Mouse (Mus musculus): ENCODE measurements at regions not wholly inside any gene's neighbourhood (a gene's known extent, or its start where the extent isn't known, plus 50 kb on each side); places are given as distances from the start of the nearest gene placed in this dataset.
"Not testable (repeated sequence)": the region's sequence is repeated elsewhere in the genome, so short reads cannot be mapped to it uniquely, and the experiment has no call there.

GRCm38 (mm10) chr15:19980625-19981024 is 468.4 kb upstream of the Cdh12 start:
- DNase-seq (ENCODE audit: low spot score) = not testable (repeated sequence)

- not testable (repeated sequence) for DNase-seq (ENCODE audit: low spot score)
Observed at GRCm38 (mm10) chr15:19985001-19985400, 464.1 kb upstream of the Cdh12 start.

- DNase-seq (ENCODE audit: low spot score) = no peak
Observed at GRCm38 (mm10) chr15:20031772-20032171, 417.3 kb upstream of the Cdh12 start.

- no peak for DNase-seq (ENCODE audit: low spot score)
Observed at GRCm38 (mm10) chr15:20034382-20034781, 414.7 kb upstream of the Cdh12 start.

GRCm38 (mm10) chr15:20038550-20039435 is 410.3 kb upstream of the Cdh12 start:
- DNase-seq (ENCODE audit: low spot score) = no peak

- no peak for DNase-seq (ENCODE audit: low spot score)
Observed at GRCm38 (mm10) chr15:20040041-20040440, 409.0 kb upstream of the Cdh12 start.

GRCm38 (mm10) chr15:20084958-20085357 is 364.1 kb upstream of the Cdh12 start:
- DNase-seq (ENCODE audit: low spot score) = no peak

- no peak for DNase-seq (ENCODE audit: low spot score)
Observed at GRCm38 (mm10) chr15:20089780-20090179, 359.3 kb upstream of the Cdh12 start.

GRCm38 (mm10) chr15:20090522-20090921 is 358.5 kb upstream of the Cdh12 start:
- DNase-seq (ENCODE audit: low spot score) = no peak

GRCm38 (mm10) chr15:20095764-20096163 is 353.3 kb upstream of the Cdh12 start:
- DNase-seq (ENCODE audit: low spot score) = no peak

- no peak for DNase-seq (ENCODE audit: low spot score)
Observed at GRCm38 (mm10) chr15:20119518-20119917, 329.5 kb upstream of the Cdh12 start.

GRCm38 (mm10) chr15:20123586-20123985 is 325.5 kb upstream of the Cdh12 start:
- DNase-seq (ENCODE audit: low spot score) = no peak

GRCm38 (mm10) chr15:20135893-20136570 is 313.0 kb upstream of the Cdh12 start:
- DNase-seq (ENCODE audit: low spot score) = peak; percentile 9

GRCm38 (mm10) chr15:20151910-20152309 is 297.2 kb upstream of the Cdh12 start:
- DNase-seq (ENCODE audit: low spot score) = no peak

Measured in layer of hippocampus, adult 11-12 months (tissue).